Mouse (Mus musculus): Measurements from ENCODE around the gene Rab3a. TPM values are rescaled to one million over a fixed set of nuclear protein-coding genes. Genes with fewer than 3 reads are reported as not detected.

Rab3a gene
- total and polyA plus RNA-seq, 3 experiments: 4.6 to 11.4 (median 10.8) TPM

DNA sequence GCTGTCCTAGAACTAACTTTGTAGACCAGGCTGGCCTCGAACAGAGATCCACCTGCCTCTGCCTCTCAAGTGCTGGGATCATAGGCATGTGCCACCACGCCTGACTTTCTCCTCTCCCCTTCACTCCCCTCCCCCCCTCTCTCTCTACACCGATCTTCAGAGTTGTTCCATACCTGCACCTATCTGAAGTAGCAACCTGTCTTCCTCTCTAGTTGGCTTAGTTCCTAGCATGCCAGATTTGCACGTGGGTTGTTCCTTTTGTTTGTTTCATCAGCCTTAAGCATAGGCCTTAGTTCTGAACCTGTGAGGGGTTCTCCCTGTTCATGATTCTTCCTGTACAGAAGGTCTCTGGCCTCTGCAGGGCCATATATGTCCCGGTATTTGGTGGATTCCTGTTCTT, 16.8 kb upstream of the Rab3a start:
- ATAC-seq (ENCODE audit: extremely low read depth, insufficient number of reproducible peaks, low FRiP score, poor library complexity, severe bottlenecking) (no peak), DNase-seq (ENCODE audit: low spot score) (no peak)
- TF ChIP-seq GATA2 (IDR thresholded peaks at IDR 0.05; ENCODE audit: borderline replicate concordance, low read depth, low read length) (no peak), GATA1 (IDR thresholded peaks at IDR 0.05; ENCODE audit: borderline replicate concordance, low read length) (no peak), CTCF (IDR thresholded peaks at IDR 0.05; ENCODE audit: low read depth, low read length) (no peak), POLR2AphosphoS5 (IDR thresholded peaks at IDR 0.05; ENCODE audit: insufficient replicate concordance, low read depth, low read length) (no peak), TAL1 (conservative IDR thresholded peaks at IDR 0.05; ENCODE audit: low read depth, low read length) (no peak)
- Histone ChIP-seq H3K4me3 (ENCODE audit: low read depth, low read length) (no peak overlapping the region), H3K4me1 (ENCODE audit: insufficient read depth, low read depth, low read length) (no peaks in the 10 kb centered on the region; the same call in 1 of the 2 replicates), H3K27me3 (ENCODE audit: insufficient read depth, low read length) (peaks cover 42% of the 10 kb centered on the region), H3K9me3 (replicated peaks) (no peaks in the 10 kb centered on the region), H3K36me3 (replicated peaks) (no peaks in the 10 kb centered on the region)

DNA sequence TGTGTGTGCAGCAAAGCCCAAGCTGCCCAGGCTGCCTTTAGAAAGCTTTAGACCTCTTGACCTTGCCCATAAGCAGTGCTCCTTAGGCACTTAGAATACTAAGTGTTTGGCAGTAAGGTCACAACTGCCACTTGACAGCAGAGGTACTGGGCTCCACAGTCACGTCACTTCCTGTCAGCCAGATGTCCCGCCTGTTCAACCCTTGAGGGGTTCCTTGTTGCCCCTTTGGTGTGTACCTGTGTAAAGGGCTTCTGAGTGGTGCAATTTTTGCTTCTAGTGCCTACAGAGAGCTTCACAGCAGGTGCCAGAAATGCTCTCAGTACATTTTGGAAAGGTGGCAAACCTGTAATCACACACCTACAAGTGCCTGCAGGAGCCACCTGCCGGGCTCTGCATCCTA, 16.3 kb upstream of the Rab3a start:
- DNase-seq (ENCODE audit: low spot score) (no peak), ATAC-seq (ENCODE audit: extremely low read depth, insufficient number of reproducible peaks, low FRiP score, poor library complexity, severe bottlenecking) (no peak)
- Histone ChIP-seq H3K4me1 (ENCODE audit: insufficient read depth, low read depth, low read length) (no peaks in the 10 kb centered on the region; the same call in 1 of the 2 replicates), H3K36me3 (replicated peaks) (no peaks in the 10 kb centered on the region), H3K27me3 (ENCODE audit: insufficient read depth, low read length) (peaks cover 42% of the 10 kb centered on the region), H3K9me3 (replicated peaks) (no peaks in the 10 kb centered on the region), H3K4me3 (ENCODE audit: low read depth, low read length) (no peak overlapping the region)
- TF ChIP-seq CTCF (IDR thresholded peaks at IDR 0.05; ENCODE audit: low read depth, low read length) (no peak), POLR2AphosphoS5 (IDR thresholded peaks at IDR 0.05; ENCODE audit: insufficient replicate concordance, low read depth, low read length) (no peak), TAL1 (conservative IDR thresholded peaks at IDR 0.05; ENCODE audit: low read depth, low read length) (no peak), GATA2 (IDR thresholded peaks at IDR 0.05; ENCODE audit: borderline replicate concordance, low read depth, low read length) (no peak), GATA1 (IDR thresholded peaks at IDR 0.05; ENCODE audit: borderline replicate concordance, low read length) (no peak)

DNA sequence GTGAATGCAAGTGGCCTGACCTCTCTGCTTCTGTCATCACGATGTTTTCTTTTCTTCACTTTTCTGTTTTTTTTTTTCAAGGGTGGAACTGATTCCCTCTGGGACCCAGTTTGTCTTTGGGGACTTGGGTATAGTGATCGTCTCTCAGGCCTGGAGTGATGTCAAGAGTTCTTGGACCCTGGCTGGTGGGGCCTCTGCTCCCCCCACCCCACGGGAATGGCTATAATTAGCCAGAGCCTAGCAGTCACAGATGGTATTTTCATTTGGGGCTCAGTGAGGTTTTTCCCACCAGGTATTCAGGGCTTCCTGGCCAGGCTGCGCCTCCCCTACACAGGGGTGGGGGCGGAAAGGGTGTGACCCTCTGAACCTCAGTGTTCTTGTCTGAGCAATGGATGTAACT, 12.8 kb upstream of the Rab3a start:
- Histone ChIP-seq H3K27me3 (ENCODE audit: insufficient read depth, low read length) (peaks cover 63% of the 10 kb centered on the region), H3K4me1 (ENCODE audit: insufficient read depth, low read depth, low read length) (peaks cover 4% of the 10 kb centered on the region; the same call in 1 of the 2 replicates), H3K36me3 (replicated peaks) (no peaks in the 10 kb centered on the region), H3K4me3 (ENCODE audit: low read depth, low read length) (no peak overlapping the region), H3K9me3 (replicated peaks) (no peaks in the 10 kb centered on the region)
- TF ChIP-seq GATA1 (IDR thresholded peaks at IDR 0.05; ENCODE audit: borderline replicate concordance, low read length) (no peak), GATA2 (IDR thresholded peaks at IDR 0.05; ENCODE audit: borderline replicate concordance, low read depth, low read length) (no peak), CTCF (IDR thresholded peaks at IDR 0.05; ENCODE audit: low read depth, low read length) (no peak), POLR2AphosphoS5 (IDR thresholded peaks at IDR 0.05; ENCODE audit: insufficient replicate concordance, low read depth, low read length) (no peak), TAL1 (conservative IDR thresholded peaks at IDR 0.05; ENCODE audit: low read depth, low read length) (no peak)
- DNase-seq (ENCODE audit: low spot score): no peak
- no peak for ATAC-seq (ENCODE audit: extremely low read depth, insufficient number of reproducible peaks, low FRiP score, poor library complexity, severe bottlenecking)

GRCm38 (mm10) chr8:70742176-70742575, 12.3 kb upstream of the Rab3a start:
- Histone ChIP-seq H3K36me3 (replicated peaks) (no peaks in the 10 kb centered on the region), H3K4me3 (ENCODE audit: low read depth, low read length) (no peak overlapping the region), H3K4me1 (ENCODE audit: insufficient read depth, low read depth, low read length) (peaks cover 4% of the 10 kb centered on the region; the same call in 1 of the 2 replicates), H3K9me3 (replicated peaks) (no peaks in the 10 kb centered on the region), H3K27me3 (ENCODE audit: insufficient read depth, low read length) (peaks cover 66% of the 10 kb centered on the region)
- ATAC-seq (ENCODE audit: extremely low read depth, insufficient number of reproducible peaks, low FRiP score, poor library complexity, severe bottlenecking) (no peak), DNase-seq (ENCODE audit: low spot score) (no peak)
- TF ChIP-seq POLR2AphosphoS5 (IDR thresholded peaks at IDR 0.05; ENCODE audit: insufficient replicate concordance, low read depth, low read length) (no peak), CTCF (IDR thresholded peaks at IDR 0.05; ENCODE audit: low read depth, low read length) (no peak), GATA2 (IDR thresholded peaks at IDR 0.05; ENCODE audit: borderline replicate concordance, low read depth, low read length) (no peak), TAL1 (conservative IDR thresholded peaks at IDR 0.05; ENCODE audit: low read depth, low read length) (no peak), GATA1 (IDR thresholded peaks at IDR 0.05; ENCODE audit: borderline replicate concordance, low read length) (no peak)

DNA sequence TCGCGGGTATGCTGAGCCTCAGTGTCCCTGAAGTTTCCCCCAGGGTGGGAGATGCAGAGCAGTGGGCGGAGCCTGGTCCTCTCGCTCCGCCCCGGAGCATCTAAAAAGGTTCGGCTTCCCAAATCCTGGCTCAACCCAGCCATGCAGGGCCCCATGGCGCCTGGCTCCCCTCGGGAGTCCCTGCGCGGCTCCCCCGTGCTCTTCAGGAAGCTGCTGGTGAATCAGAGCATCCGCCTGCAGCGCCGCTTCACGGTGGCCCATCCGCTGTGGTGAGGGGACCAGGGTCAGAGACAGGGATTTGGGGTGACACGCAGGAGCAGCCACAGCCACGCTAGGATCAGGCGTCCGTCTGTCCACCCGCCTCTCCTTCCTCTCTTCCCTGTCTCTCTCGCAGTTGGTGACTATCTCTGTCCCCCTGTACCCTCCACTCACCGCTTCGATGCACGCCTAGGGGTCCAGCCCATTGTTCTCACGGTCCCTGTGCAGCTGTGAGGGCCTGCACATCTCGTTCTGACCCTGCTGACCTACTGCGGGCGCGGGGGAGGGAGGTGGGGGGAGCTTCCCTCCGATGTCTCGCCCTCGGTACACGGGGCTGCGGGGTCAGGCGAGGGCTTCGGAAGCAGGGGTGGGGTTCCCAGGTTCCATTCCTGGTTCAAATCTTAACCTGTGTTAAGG, 11.4 kb upstream of the Rab3a start:
- H3K4me1 ChIP-seq (ENCODE audit: insufficient read depth, low read depth, low read length): peaks cover 5% of the 10 kb centered on the region; the same call in 1 of the 2 replicates
- no peaks in the 10 kb centered on the region for H3K36me3 ChIP-seq (replicated peaks)
- no peak overlapping the region for H3K4me3 ChIP-seq (ENCODE audit: low read depth, low read length)
- ATAC-seq (ENCODE audit: extremely low read depth, insufficient number of reproducible peaks, low FRiP score, poor library complexity, severe bottlenecking): no peak
- H3K27me3 ChIP-seq (ENCODE audit: insufficient read depth, low read length): peaks cover 71% of the 10 kb centered on the region
- H3K9me3 ChIP-seq (replicated peaks): no peaks in the 10 kb centered on the region
- TF ChIP-seq GATA1 (IDR thresholded peaks at IDR 0.05; ENCODE audit: borderline replicate concordance, low read length) (no peak), CTCF (IDR thresholded peaks at IDR 0.05; ENCODE audit: low read depth, low read length) (no peak), GATA2 (IDR thresholded peaks at IDR 0.05; ENCODE audit: borderline replicate concordance, low read depth, low read length) (no peak), POLR2AphosphoS5 (IDR thresholded peaks at IDR 0.05; ENCODE audit: insufficient replicate concordance, low read depth, low read length) (no peak)
- DNase-seq (ENCODE audit: low spot score): no peak

- ATAC-seq (ENCODE audit: extremely low read depth, insufficient number of reproducible peaks, low FRiP score, poor library complexity, severe bottlenecking) (no peak), DNase-seq (ENCODE audit: low spot score) (no peak)
- H3K4me3 ChIP-seq (ENCODE audit: low read depth, low read length): no peak overlapping the region
- H3K27me3 ChIP-seq (ENCODE audit: insufficient read depth, low read length): peaks cover 74% of the 10 kb centered on the region
- no peak for TF ChIP-seq POLR2AphosphoS5 (IDR thresholded peaks at IDR 0.05; ENCODE audit: insufficient replicate concordance, low read depth, low read length)
- no peak for TF ChIP-seq TAL1 (conservative IDR thresholded peaks at IDR 0.05; ENCODE audit: low read depth, low read length)
- TF ChIP-seq GATA2 (IDR thresholded peaks at IDR 0.05; ENCODE audit: borderline replicate concordance, low read depth, low read length): no peak
- H3K9me3 ChIP-seq (replicated peaks): no peaks in the 10 kb centered on the region
- no peaks in the 10 kb centered on the region for H3K36me3 ChIP-seq (replicated peaks)
- peaks cover 5% of the 10 kb centered on the region; the same call in 1 of the 2 replicates for H3K4me1 ChIP-seq (ENCODE audit: insufficient read depth, low read depth, low read length)
These were observed 10.6 kb upstream of the Rab3a start for GRCm38 (mm10) chr8:70743656-70744590.
